15 mouse cellular contexts compared by ENCODE assay signal in the genomic region with DNA sequence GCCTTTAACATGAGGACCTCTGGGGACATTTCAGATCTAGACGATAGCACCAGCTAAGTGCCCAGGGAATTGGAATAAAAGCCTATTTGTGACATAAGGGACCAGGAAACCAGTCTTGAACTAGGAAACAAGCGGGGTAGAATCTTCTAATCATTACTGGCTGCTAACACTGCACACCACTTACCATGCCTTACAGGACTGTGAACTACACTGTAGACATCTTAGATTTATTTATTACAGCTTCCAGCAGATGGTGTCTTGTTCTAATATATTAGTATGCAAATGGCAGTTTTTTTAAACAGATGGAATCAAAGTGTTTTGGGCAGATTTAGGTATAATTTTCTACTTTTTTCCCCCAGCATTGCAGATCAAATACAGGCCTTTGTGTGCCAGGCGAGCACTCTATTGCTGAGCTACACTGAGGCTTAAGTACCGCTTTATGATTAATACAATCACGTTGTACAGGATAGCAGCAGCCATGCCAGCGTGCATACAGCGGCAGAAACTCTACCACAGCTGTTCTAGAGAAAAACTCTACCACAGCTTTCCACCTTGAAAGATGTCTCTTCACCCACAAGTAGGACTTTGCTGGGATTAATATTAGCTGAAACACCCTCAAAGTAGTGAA.
"Had no signal": no experiment of that assay in that cellular context is flagged by ENCODE, and none has a peak within 500 bp of the region (broad histone marks: within the 10 kb centered on the region; RNA-seq: fewer than 3 reads in every experiment).

No protein-coding gene starts in this region.

- H3K9me3 ChIP-seq: limb, embryonic 12.5 days; limb, embryonic 15.5 days; midbrain, embryonic 13.5 days had no signal

- H3K36me3 ChIP-seq: limb, embryonic 12.5 days; limb, embryonic 15.5 days; midbrain, embryonic 13.5 days had no signal

- H3K27me3 ChIP-seq: limb, embryonic 12.5 days; limb, embryonic 15.5 days; midbrain, embryonic 13.5 days had no signal

- H3K4me1 ChIP-seq: midbrain, embryonic 13.5 days had no signal

- H3K27ac ChIP-seq: kidney, postnatal 0 days; left cerebral cortex, adult 2 months; limb, embryonic 12.5 days; limb, embryonic 15.5 days; liver, embryonic 14.5 days; macrophage; midbrain, embryonic 13.5 days had no signal

- H3K4me3 ChIP-seq: left cerebral cortex, adult 2 months; limb, embryonic 12.5 days; limb, embryonic 15.5 days; midbrain, embryonic 13.5 days had no signal

- H3K4me2 ChIP-seq: limb, embryonic 12.5 days; limb, embryonic 15.5 days; liver, embryonic 11.5 days; lung, embryonic 14.5 days; midbrain, embryonic 13.5 days had no signal

- ATAC-seq: liver, postnatal 0 days; lung, postnatal 0 days; midbrain, embryonic 13.5 days had no signal

- DNase-seq: kidney, postnatal 25 days; left cerebral cortex, postnatal 4 days; liver, postnatal 0 days; lung, embryonic 14.5 days; thymus, adult 18-20 months; thymus, postnatal 36 days had no signal

- H3K9ac ChIP-seq: limb, embryonic 12.5 days; limb, embryonic 15.5 days; liver, embryonic 14.5 days; liver, postnatal 0 days; lung, embryonic 14.5 days; midbrain, embryonic 13.5 days had no signal
